Mouse (Mus musculus) heart, adult 2 months (tissue): ENCODE results near the gene Dnmt3b.

Experiments
- CTCF ChIP-seq: fragments of 200-600 bp; IDR thresholded peaks from 2 replicates; pipeline ENCODE4 v1.8.1; 2022; ENCODE audit warnings: antibody characterized with exemption, mild to moderate bottlenecking, moderate library complexity
- EP300 ChIP-seq: fragments of 200-500 bp; IDR thresholded peaks from 2 replicates; pipeline ENCODE4 v1.6.1; 2011; ENCODE audit warnings: low read depth, low read length, control low read depth; ENCODE audit not compliant: insufficient read depth
- POLR2A ChIP-seq: fragments of 200-500 bp; IDR thresholded peaks from 2 replicates; pipeline ENCODE4 v1.6.1; 2011; ENCODE audit warnings: mild to moderate bottlenecking, low read depth, low read length, control low read depth; ENCODE audit not compliant: insufficient read depth

DNA sequence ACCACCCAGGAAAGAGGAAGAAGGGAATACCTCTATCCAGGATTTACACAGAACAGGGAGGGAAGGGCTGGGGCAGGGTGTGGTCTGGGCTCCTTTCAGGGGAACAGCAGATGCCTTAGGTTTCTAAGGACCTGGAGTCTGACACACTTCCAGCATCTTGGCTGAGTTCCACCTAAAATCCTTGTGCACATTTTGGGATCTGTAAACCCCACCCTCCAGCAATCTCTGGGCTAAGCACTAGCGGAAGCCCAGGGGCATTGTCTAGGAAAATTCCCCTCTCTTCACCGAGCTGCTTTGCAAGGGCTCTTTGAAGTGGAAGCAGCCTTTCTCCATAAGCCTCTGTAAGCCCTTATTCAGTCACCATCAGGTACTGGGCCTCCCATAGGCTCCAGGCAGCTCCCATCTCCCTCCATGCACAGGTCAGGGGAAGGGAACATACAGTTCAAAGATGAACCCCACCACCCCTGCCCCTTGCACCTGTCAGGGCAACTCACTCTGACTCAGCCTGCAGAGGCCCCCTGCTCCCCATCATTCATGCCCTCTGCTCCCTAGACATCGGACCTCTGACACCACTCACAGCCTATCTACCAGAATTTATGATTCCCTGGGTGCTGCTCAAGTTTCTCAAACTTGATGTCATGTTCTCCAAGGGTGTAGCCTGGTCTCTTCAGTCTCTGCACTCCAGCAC lies 36.5 kb upstream of the Dnmt3b start:
- TF ChIP-seq CTCF = no peak
- TF ChIP-seq POLR2A = no peak
- no peak for TF ChIP-seq EP300
